Mouse (Mus musculus) liver, embryonic 14.5 days (tissue): ENCODE data around the gene Csnk1g2. TPM values are rescaled to one million over a fixed set of nuclear protein-coding genes. Genes with fewer than 3 reads are reported as not detected.
A peak's percentile ranks its signal among the peaks of the same experiment; 100 is the strongest.

Experiments
- ATAC-seq: fragments of 200-750 bp; cut with Nextera tagmentation; 2 replicates; pipeline ENCODE4 v1.8.0; 2017; ENCODE audit warnings: moderate number of reproducible peaks, mild to moderate bottlenecking, moderate library complexity; ENCODE audit not compliant: insufficient read depth
- DNase-seq, 3 experiments: peaks; one replicate each; pipeline ENCODE4 v3.0.0-alpha.2; 2012 to 2013; ENCODE audit warnings: low read depth in 3 of 3, low spot score in 3 of 3
- H3K27ac ChIP-seq: fragments of 300-500 bp; sonication (generic); 2 replicates; pipeline ENCODE4 v1.5.1; 2014; ENCODE audit warnings: moderate library complexity, mild to moderate bottlenecking, control low read depth, inconsistent platforms
- H3K27me3 ChIP-seq: fragments of 300-500 bp; sonication (generic); 2 replicates; pipeline ENCODE4 v1.6.1; 2014; ENCODE audit warnings: mild to moderate bottlenecking, low read length, moderate library complexity; ENCODE audit not compliant: control insufficient read depth, insufficient read depth
- H3K36me3 ChIP-seq: fragments of 300-500 bp; sonication (generic); replicated peaks from 2 replicates; pipeline ENCODE4 v1.6.1; 2014; ENCODE audit warnings: low read depth; ENCODE audit not compliant: control insufficient read depth, insufficient read depth
- H3K4me1 ChIP-seq, 2 experiments: fragments of 200-500 bp in 1 of 2; fragments of 300-500 bp in 1 of 2; sonication (generic) in 1 of 2; replicated peaks; 2 replicates each; pipeline ENCODE4 v1.6.1; 2012 to 2014; ENCODE audit warnings: antibody characterized with exemption in 1 of 2, inconsistent platforms in 1 of 2, low read length in 1 of 2; ENCODE audit not compliant: control insufficient read depth in 2 of 2, insufficient read depth in 2 of 2
- H3K4me2 ChIP-seq: fragments of 300-500 bp; sonication (generic); 2 replicates; pipeline ENCODE4 v1.6.1; 2014; ENCODE audit warnings: low read depth, mild to moderate bottlenecking, control low read depth, moderate library complexity
- H3K4me3 ChIP-seq, 2 experiments: fragments of 200-500 bp in 1 of 2; fragments of 300-500 bp in 1 of 2; sonication (generic) in 1 of 2; 2 replicates each; pipeline ENCODE4 v1.5.1; 2012 to 2014; ENCODE audit warnings: low read depth in 2 of 2, low read length in 2 of 2, mild to moderate bottlenecking in 2 of 2, control low read depth in 1 of 2, inconsistent platforms in 1 of 2, moderate library complexity in 1 of 2; ENCODE audit not compliant: insufficient read depth in 1 of 2
- H3K9ac ChIP-seq: fragments of 300-500 bp; sonication (generic); replicated peaks from 2 replicates; pipeline ENCODE4 v1.6.1; 2014; ENCODE audit warnings: mild to moderate bottlenecking, control low read depth, moderate library complexity
- H3K9me3 ChIP-seq: fragments of 300-500 bp; sonication (generic); 2 replicates; pipeline ENCODE4 v1.6.1; 2016; ENCODE audit warnings: low read length, mixed read lengths; ENCODE audit not compliant: control insufficient read depth
- CTCF ChIP-seq: IDR thresholded peaks from 2 replicates; pipeline ENCODE4 v1.5.1; 2016; ENCODE audit warnings: antibody characterized with exemption, low read depth, control low read depth
- EP300 ChIP-seq: IDR thresholded peaks from 2 replicates; pipeline ENCODE4 v1.6.1; 2016; ENCODE audit warnings: antibody characterized with exemption, low read depth
- WGBS: fragments of 180-500 bp; shearing (Covaris S2); extraction: QIAGEN DNeasy Blood & Tissue Kit; methylation state at CpG from one replicate; pipeline ENCODE4 v1.1.7; 2014; ENCODE audit not compliant: insufficient replicate concordance; 5-methylcytosine and 5-hydroxymethylcytosine counted together
- polyA plus RNA-seq, 2 experiments: library from polyadenylated mRNA; depleted of rRNA in 1 of 2; stranded (reverse) in 1 of 2; unstranded in 1 of 2; fragments of >200 nt; fragmentation: Nextera tagmentation in 1 of 2; extraction: Ambion mirVana in 1 of 2; gene quantifications; 2 replicates each; pipeline versions ENCODE4 v1.2.1 to v1.2.3; 2012 to 2014

The Csnk1g2 gene
- polyA plus RNA-seq, 2 experiments, result 25.5 to 51.3 TPM

GRCm38 (mm10) chr10:80654866-80655265, 32.2 kb downstream of the Csnk1g2 start:
- Histone ChIP-seq H3K36me3 (no peaks in the 10 kb centered on the region), H3K27ac (no peak overlapping the region), H3K4me2 (no peak overlapping the region), H3K4me3 (no peak overlapping the region), H3K9me3 (no peaks in the 10 kb centered on the region), H3K9ac (no peak overlapping the region), H3K4me1 (peaks cover 22 to 32% of the 10 kb centered on the region in 2 experiments), H3K27me3 (no peaks in the 10 kb centered on the region)
- no peak for DNase-seq
- ATAC-seq, result no peak
- TF ChIP-seq EP300, result no peak
- no peak for TF ChIP-seq CTCF
- WGBS, result 80% methylated on average over 6 of the region's 6 CpGs

GRCm38 (mm10) chr10:80655406-80656129, 32.9 kb downstream of the Csnk1g2 start:
- DNase-seq (no peak), ATAC-seq (peak; percentile 14; the same call in 1 of the 2 replicates)
- H3K36me3 ChIP-seq, result no peaks in the 10 kb centered on the region
- WGBS, result 3% methylated on average over 12 of the region's 12 CpGs
- H3K4me1 ChIP-seq, result peaks cover 22 to 32% of the 10 kb centered on the region in 2 experiments
- peak overlapping the region; percentile 68 to 78 for H3K4me3 ChIP-seq
- H3K9ac ChIP-seq, result peak overlapping the region; percentile 76
- no peaks in the 10 kb centered on the region for H3K27me3 ChIP-seq
- no peaks in the 10 kb centered on the region for H3K9me3 ChIP-seq
- no peak for TF ChIP-seq EP300
- no peak for TF ChIP-seq CTCF
- peak overlapping the region; percentile 50; the same call in 1 of the 2 replicates for H3K27ac ChIP-seq
- peak overlapping the region; percentile 74 for H3K4me2 ChIP-seq

GRCm38 (mm10) chr10:80656130-80656862, 33.7 kb downstream of the Csnk1g2 start:
- peak overlapping the region; percentile 68 to 78 for H3K4me3 ChIP-seq
- peak overlapping the region; percentile 72 for H3K27ac ChIP-seq
- H3K36me3 ChIP-seq, result no peaks in the 10 kb centered on the region
- DNase-seq (peak; percentile 88 to 90 (median 88)), ATAC-seq (peak; percentile 72)
- WGBS, result 2% methylated on average over 71 of the region's 72 CpGs
- H3K4me1 ChIP-seq, result peaks cover 22 to 32% of the 10 kb centered on the region in 2 experiments
- no peak for TF ChIP-seq EP300
- TF ChIP-seq CTCF, result no peak
- H3K4me2 ChIP-seq, result peak overlapping the region; percentile 74
- no peaks in the 10 kb centered on the region for H3K9me3 ChIP-seq
- H3K9ac ChIP-seq, result peak overlapping the region; percentile 76
- no peaks in the 10 kb centered on the region for H3K27me3 ChIP-seq

- Histone ChIP-seq H3K4me1 (peaks cover 22 to 32% of the 10 kb centered on the region in 2 experiments), H3K27me3 (no peaks in the 10 kb centered on the region), H3K27ac (peak within 1 kb of the TSS; percentile 72), H3K4me3 (peak within 1 kb of the TSS; percentile 68 to 78), H3K9me3 (no peaks in the 10 kb centered on the region), H3K9ac (peak within 1 kb of the TSS; percentile 76), H3K36me3 (no peaks in the 10 kb centered on the region), H3K4me2 (peak within 1 kb of the TSS; percentile 74)
- TF ChIP-seq CTCF (no peak), EP300 (no peak)
- WGBS, result 31% methylated on average over 15 of the region's 15 CpGs
- ATAC-seq (peak; percentile 49), DNase-seq (peak in 2 of 3 experiments; percentile 62 to 63)
Measured at GRCm38 (mm10) chr10:80656863-80657623, 34.4 kb downstream of the Csnk1g2 start, which contains the start of gene Btbd2. TSS of gene Btbd2 (minus strand) at chr10:80657071.
